Comparison of ENCODE assay signal across 19 mouse cellular contexts in the genomic region with DNA sequence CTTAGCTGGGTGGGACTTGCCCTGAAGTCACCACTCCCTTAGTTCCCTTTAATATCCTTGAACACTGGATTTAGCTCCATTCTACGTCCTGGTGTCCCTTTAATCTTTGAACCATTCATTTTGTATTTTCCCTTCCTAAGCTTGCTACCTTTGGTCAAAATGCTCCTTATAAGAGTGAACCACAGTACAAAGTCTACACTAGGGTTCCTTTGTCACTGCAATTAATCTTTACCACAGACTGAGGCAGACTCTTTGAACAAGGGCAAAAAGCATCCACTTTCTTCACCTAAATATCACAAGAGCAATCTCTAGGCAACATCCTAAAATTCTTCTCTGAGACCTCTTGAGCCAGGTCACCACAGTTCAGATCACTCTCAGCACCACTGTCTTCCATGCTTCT.
"Had no signal": no experiment of that assay in that cellular context is flagged by ENCODE, and none has a peak within 500 bp of the region (broad histone marks: within the 10 kb centered on the region; RNA-seq: fewer than 3 reads in every experiment).

No protein-coding gene starts in this region.

- ATAC-seq: liver, postnatal 0 days; midbrain, embryonic 16.5 days had no signal

- H3K9ac ChIP-seq: liver, postnatal 0 days; lung, embryonic 15.5 days; midbrain, embryonic 12.5 days; neural tube, embryonic 13.5 days; neural tube, embryonic 15.5 days; stomach, embryonic 15.5 days had no signal

- H3K4me1 ChIP-seq: lung, embryonic 15.5 days; midbrain, embryonic 12.5 days; neural tube, embryonic 13.5 days; neural tube, embryonic 15.5 days; stomach, embryonic 15.5 days had no signal

- H3K36me3 ChIP-seq: lung, embryonic 15.5 days; midbrain, embryonic 10.5 days; midbrain, embryonic 12.5 days; neural tube, embryonic 13.5 days; neural tube, embryonic 15.5 days; stomach, embryonic 15.5 days had no signal

- H3K27ac ChIP-seq: lung, embryonic 15.5 days; midbrain, embryonic 10.5 days; midbrain, embryonic 12.5 days; neural tube, embryonic 13.5 days; neural tube, embryonic 15.5 days; stomach, embryonic 15.5 days; stomach, postnatal 0 days had no signal

- H3K27me3 ChIP-seq: lung, embryonic 15.5 days; midbrain, embryonic 12.5 days; neural tube, embryonic 13.5 days; neural tube, embryonic 15.5 days; stomach, embryonic 15.5 days had no signal

- H3K4me3 ChIP-seq: lung, embryonic 15.5 days; midbrain, embryonic 10.5 days; midbrain, embryonic 12.5 days; myocyte; neural tube, embryonic 13.5 days; neural tube, embryonic 15.5 days; stomach, embryonic 15.5 days had no signal

- DNase-seq: liver, postnatal 0 days; lung, adult 2 months; lung, postnatal 10 days; lung, postnatal 4 days; midbrain, embryonic 14.5 days; right cerebral cortex, postnatal 14 days; right cerebral cortex, postnatal 4 days; thymus, adult 2 months; thymus, postnatal 25 days; thymus, postnatal 4 days had no signal

- H3K4me2 ChIP-seq: lung, embryonic 15.5 days; midbrain, embryonic 12.5 days; neural tube, embryonic 13.5 days; neural tube, embryonic 15.5 days; stomach, embryonic 15.5 days had no signal

- H3K9me3 ChIP-seq: lung, embryonic 15.5 days; midbrain, embryonic 10.5 days; midbrain, embryonic 12.5 days; neural tube, embryonic 13.5 days; neural tube, embryonic 15.5 days; stomach, embryonic 15.5 days had no signal
